Mouse (Mus musculus): Measurements from ENCODE around the gene Mfsd4b3. TPM values are rescaled to one million over a fixed set of nuclear protein-coding genes. Genes with fewer than 3 reads are reported as not detected.
"Not testable (repeated sequence)": the region's sequence is repeated elsewhere in the genome, so short reads cannot be mapped to it uniquely, and the experiment has no call there.

Mfsd4b3 gene
- not detected in 2 replicates for polyA plus RNA-seq (2012; ENCODE audit: insufficient read depth, insufficient read length, low replicate concordance, missing spikeins)

DNA sequence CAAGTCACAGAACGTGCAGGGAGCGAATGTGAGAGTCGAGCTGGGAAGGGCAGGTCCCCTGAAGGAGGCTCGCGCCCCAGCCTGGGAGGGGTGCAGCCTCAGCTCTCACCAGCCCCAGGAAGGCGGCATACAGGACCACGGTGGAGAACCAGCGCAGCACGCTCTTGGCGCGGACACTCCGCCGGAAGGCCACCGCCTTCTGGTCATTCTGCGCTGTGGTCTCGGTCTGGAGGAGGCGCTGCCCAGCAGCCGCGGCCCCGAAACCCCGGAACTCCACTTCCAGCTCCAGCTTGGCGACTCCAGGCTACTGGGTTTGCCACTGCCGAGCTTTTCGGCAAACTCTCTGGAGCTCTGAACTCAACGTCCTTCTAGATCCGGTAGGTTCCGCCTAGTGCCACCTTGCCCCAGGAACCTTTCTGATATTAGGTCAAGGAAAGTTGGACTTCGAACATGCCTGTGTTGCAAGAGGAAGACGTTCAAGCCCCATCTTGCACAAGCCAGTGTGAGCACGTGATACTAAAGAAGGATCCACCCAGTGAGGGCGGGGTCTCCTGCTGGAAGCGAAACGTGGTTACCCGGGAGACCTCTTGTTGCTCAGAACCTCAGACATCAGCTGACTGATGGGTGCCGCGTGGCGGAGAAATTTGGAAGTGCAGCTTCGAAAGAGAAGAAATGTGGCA, at the start of gene Mfsd4b3:
TSS of gene Mfsd4b3 (minus strand) at position 393 of the 680 bp plus-strand sequence.
- under 1% methylated on average over 38 of the region's 38 CpGs for WGBS
- no peak within 1 kb of the TSS for H3K27ac ChIP-seq (ENCODE audit: insufficient read depth, low read depth, low read length)
- H3K4me3 ChIP-seq (ENCODE audit: insufficient read depth, low read depth, low read length): peak within 1 kb of the TSS; percentile 57
- no peak for TF ChIP-seq POLR2A (IDR thresholded peaks at IDR 0.05; ENCODE audit: insufficient read depth, low read depth, low read length)
- peak; percentile 42; the same call in 1 of the 2 replicates for TF ChIP-seq CTCF (IDR thresholded peaks at IDR 0.05; ENCODE audit: insufficient read depth, low read depth, low read length)
- H3K4me1 ChIP-seq (ENCODE audit: control insufficient read depth, insufficient read depth, low read length): peaks cover 5% of the 10 kb centered on the region

DNA sequence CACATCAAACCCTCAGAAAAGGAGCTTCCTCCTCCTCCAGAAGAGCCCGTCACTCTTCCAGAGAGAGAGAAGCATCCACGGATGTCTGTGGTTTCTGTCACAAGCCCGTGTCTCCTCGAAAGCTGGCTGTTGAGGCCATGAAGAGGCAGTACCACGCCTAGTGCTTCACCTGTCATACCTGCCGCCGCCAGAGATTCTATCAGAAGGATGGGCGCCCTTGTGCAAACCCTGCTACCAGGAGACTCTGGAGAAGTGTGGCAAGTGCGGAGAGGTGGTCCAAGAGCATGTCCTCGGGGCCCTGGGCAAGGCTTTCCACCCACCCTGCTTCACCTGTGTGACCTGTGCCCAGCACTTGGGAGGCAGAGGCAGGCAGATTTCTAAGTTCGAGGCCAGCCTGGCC, 49.6 kb upstream of the Mfsd4b3 start:
- Histone ChIP-seq H3K4me3 (ENCODE audit: insufficient read depth, low read depth, low read length) (no peak overlapping the region), H3K27ac (ENCODE audit: insufficient read depth, low read depth, low read length) (no peak overlapping the region), H3K4me1 (ENCODE audit: control insufficient read depth, insufficient read depth, low read length) (peaks cover 3% of the 10 kb centered on the region; the same call in 1 of the 2 replicates)
- WGBS: 89% methylated on average over 11 of the region's 11 CpGs
- TF ChIP-seq CTCF (IDR thresholded peaks at IDR 0.05; ENCODE audit: insufficient read depth, low read depth, low read length) (no peak), POLR2A (IDR thresholded peaks at IDR 0.05; ENCODE audit: insufficient read depth, low read depth, low read length) (no peak)

DNA sequence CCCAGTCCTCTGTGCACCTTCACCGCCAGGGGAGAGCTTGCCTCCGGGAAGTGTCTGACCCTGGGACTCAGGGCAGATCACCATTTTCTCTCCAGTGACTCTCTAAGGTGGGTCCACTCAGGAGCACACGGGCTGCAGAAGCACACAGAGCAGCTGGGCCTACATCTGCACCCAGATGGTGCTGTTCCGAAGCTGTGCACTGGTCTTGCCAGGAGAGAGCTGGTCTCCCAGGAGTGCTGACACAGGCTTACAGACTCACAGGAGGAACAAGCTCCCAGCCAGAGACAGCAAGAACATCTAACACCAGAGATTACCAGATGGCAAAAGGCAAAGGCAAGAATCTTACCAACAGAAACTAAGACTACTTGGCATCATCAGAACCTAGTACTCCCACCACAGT, 48.9 kb upstream of the Mfsd4b3 start:
- not testable (repeated sequence) for H3K4me3 ChIP-seq (ENCODE audit: insufficient read depth, low read depth, low read length); H3K27ac ChIP-seq (ENCODE audit: insufficient read depth, low read depth, low read length); H3K4me1 ChIP-seq (ENCODE audit: control insufficient read depth, insufficient read depth, low read length)
- WGBS: 74% methylated on average over 4 of the region's 4 CpGs

DNA sequence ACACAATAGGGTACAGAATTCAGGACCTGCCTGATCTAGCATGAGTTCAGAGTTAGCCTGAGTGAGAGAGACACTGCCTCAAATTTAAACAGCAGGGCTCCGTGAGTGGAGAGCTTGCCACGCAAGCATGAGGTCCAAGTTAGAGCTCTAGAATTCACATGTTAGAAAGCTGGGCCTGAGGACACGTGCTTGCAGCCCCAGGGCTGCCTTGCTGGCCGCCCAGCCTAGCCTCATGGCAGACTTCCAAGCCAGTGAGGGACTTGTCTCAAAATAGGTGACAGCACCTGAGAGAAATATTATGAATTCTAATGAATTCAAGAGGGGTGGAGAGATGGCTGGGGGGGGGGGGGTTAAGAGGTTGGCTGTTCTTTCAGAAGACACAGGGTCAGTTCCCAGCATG, 48.0 kb upstream of the Mfsd4b3 start:
- WGBS: 93% methylated on average over 4 of the region's 4 CpGs
- TF ChIP-seq POLR2A (IDR thresholded peaks at IDR 0.05; ENCODE audit: insufficient read depth, low read depth, low read length) (no peak), CTCF (IDR thresholded peaks at IDR 0.05; ENCODE audit: insufficient read depth, low read depth, low read length) (no peak)

DNA sequence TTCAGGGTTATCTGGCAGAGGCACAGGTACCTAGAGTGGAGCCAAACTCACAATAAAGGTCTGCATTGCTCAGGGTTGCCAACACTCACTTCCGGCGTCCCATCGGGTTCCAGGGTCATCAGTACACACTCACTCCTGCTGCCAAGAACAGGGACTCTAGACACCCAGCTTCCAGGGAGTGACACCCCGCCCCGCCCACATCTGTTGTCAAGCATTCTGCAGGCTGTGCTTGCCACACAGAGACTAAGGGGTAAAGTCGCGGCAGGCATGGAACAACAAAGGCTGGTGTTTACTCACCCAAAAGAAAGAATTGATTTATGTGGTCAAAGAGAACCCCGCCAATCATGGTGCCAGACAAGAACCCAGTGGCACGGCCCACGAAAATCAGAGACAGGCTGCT, 47.0 kb upstream of the Mfsd4b3 start:
- Histone ChIP-seq H3K4me1 (ENCODE audit: control insufficient read depth, insufficient read depth, low read length) (peaks cover 3% of the 10 kb centered on the region; the same call in 1 of the 2 replicates), H3K4me3 (ENCODE audit: insufficient read depth, low read depth, low read length) (no peak overlapping the region), H3K27ac (ENCODE audit: insufficient read depth, low read depth, low read length) (no peak overlapping the region)
- TF ChIP-seq POLR2A (IDR thresholded peaks at IDR 0.05; ENCODE audit: insufficient read depth, low read depth, low read length): no peak
- no peak for TF ChIP-seq CTCF (IDR thresholded peaks at IDR 0.05; ENCODE audit: insufficient read depth, low read depth, low read length)
- WGBS: 50% methylated on average over 10 of the region's 10 CpGs

More for the DNA sequence above, 48.0 kb upstream of the Mfsd4b3 start:
- Histone ChIP-seq H3K27ac (ENCODE audit: insufficient read depth, low read depth, low read length) (no peak overlapping the region), H3K4me3 (ENCODE audit: insufficient read depth, low read depth, low read length) (no peak overlapping the region), H3K4me1 (ENCODE audit: control insufficient read depth, insufficient read depth, low read length) (peaks cover 3% of the 10 kb centered on the region; the same call in 1 of the 2 replicates)

DNA sequence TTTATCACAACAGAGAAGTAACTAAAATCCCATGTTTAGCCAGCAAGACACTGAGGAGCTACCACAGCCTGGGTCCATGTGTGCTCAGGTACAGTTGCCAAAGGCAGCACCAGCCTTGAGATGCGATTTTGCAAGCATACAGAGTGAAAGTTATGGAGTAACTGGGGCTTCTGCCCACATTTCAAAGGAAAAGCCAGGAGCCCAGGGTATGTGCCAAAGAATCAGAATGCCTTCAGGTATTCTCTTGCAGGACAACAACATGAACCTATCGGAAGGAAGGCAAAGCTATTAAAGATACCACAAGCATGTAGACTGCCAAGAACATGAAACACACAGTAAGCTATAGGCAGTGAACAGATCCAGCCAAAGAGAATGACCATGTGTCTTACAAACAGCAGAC, 40.8 kb upstream of the Mfsd4b3 start:
- Histone ChIP-seq H3K4me1 (ENCODE audit: control insufficient read depth, insufficient read depth, low read length) (no peaks in the 10 kb centered on the region), H3K4me3 (ENCODE audit: insufficient read depth, low read depth, low read length) (no peak overlapping the region), H3K27ac (ENCODE audit: insufficient read depth, low read depth, low read length) (no peak overlapping the region)
- TF ChIP-seq POLR2A (IDR thresholded peaks at IDR 0.05; ENCODE audit: insufficient read depth, low read depth, low read length): no peak
- TF ChIP-seq CTCF (IDR thresholded peaks at IDR 0.05; ENCODE audit: insufficient read depth, low read depth, low read length): no peak
- WGBS: 94% methylated on average over 2 of the region's 2 CpGs

DNA sequence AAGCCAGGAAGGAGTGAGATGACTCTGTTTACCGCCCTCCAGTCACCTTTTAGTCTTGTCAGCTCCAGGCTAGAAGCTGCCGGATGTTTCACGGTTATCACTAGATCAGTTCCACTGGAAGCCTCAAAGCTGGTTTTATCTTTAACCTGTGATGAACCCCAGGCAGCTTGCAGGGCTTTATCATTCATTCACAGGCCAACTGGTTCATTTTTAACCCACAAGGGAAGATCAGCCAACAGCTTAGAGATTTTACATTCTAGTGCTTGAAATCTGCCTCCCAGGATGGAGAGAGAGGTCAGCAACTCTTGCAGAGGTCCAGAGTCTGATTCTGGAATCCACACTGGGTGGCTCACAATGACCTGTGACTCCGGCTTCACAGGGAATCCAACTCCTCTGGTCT, 31.2 kb upstream of the Mfsd4b3 start:
- 91% methylated on average over 4 of the region's 4 CpGs for WGBS
- Histone ChIP-seq H3K4me1 (ENCODE audit: control insufficient read depth, insufficient read depth, low read length) (no peaks in the 10 kb centered on the region), H3K4me3 (ENCODE audit: insufficient read depth, low read depth, low read length) (no peak overlapping the region), H3K27ac (ENCODE audit: insufficient read depth, low read depth, low read length) (no peak overlapping the region)
- TF ChIP-seq POLR2A (IDR thresholded peaks at IDR 0.05; ENCODE audit: insufficient read depth, low read depth, low read length) (no peak), CTCF (IDR thresholded peaks at IDR 0.05; ENCODE audit: insufficient read depth, low read depth, low read length) (no peak)

DNA sequence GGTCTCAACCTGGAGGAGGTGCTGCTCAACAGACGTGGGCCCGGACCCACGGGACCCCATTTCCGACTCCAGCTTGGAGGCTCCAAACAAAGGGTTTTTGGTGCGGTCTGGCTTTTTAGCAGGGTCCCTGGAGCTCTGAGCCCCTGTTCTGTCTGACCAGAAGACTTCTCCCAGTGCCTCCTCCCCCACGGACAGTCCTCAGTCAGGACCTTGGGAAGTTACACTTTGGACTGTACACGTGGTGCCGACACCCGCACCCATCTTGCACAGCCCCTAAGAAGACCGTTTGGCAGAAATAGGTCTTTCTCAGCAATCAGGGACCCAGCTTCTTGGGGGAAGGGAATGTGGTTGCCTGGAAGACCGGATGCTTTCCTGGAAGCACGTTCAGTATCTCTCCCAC, 26.5 kb upstream of the Mfsd4b3 start, which contains the start of gene Mfsd4b5:
TSS of gene Mfsd4b5 (minus strand) at position 181 of the 400 bp plus-strand sequence.
- H3K4me1 ChIP-seq (ENCODE audit: control insufficient read depth, insufficient read depth, low read length): no peaks in the 10 kb centered on the region
- 93% methylated on average over 12 of the region's 12 CpGs for WGBS

DNA sequence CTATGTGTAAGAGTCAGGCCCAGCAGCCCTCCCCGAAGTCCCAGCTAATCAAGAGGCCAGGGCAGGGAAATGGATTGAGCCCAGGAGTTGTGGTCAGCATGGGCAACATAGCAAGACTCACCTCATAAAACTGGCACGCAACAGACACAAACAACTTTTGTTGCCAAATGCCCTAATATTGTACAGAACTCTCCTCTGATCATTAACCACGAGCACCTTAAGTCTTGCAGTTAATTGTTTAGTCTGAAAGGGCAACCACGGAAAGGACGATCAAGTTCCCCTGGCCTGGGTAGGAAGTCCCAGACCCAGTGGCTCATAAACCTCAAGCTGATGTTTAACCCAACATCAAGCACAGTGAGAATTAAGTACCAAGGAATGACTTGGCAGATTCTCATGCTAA, 22.7 kb upstream of the Mfsd4b3 start:
- TF ChIP-seq CTCF (IDR thresholded peaks at IDR 0.05; ENCODE audit: insufficient read depth, low read depth, low read length): no peak
- no peak for TF ChIP-seq POLR2A (IDR thresholded peaks at IDR 0.05; ENCODE audit: insufficient read depth, low read depth, low read length)
- WGBS: 78% methylated on average over 5 of the region's 5 CpGs
- no peak overlapping the region for H3K4me3 ChIP-seq (ENCODE audit: insufficient read depth, low read depth, low read length)
- H3K27ac ChIP-seq (ENCODE audit: insufficient read depth, low read depth, low read length): no peak overlapping the region
- no peaks in the 10 kb centered on the region for H3K4me1 ChIP-seq (ENCODE audit: control insufficient read depth, insufficient read depth, low read length)

More for the DNA sequence above, 26.5 kb upstream of the Mfsd4b3 start, which contains the start of gene Mfsd4b5:
- Histone ChIP-seq H3K4me3 (ENCODE audit: insufficient read depth, low read depth, low read length) (no peak within 1 kb of the TSS), H3K27ac (ENCODE audit: insufficient read depth, low read depth, low read length) (no peak within 1 kb of the TSS)
- no peak for TF ChIP-seq POLR2A (IDR thresholded peaks at IDR 0.05; ENCODE audit: insufficient read depth, low read depth, low read length)
- no peak for TF ChIP-seq CTCF (IDR thresholded peaks at IDR 0.05; ENCODE audit: insufficient read depth, low read depth, low read length)
